Mouse (Mus musculus) midbrain, embryonic 11.5 days (tissue): ENCODE data around the gene Apopt1. TPM values are rescaled to one million over a fixed set of nuclear protein-coding genes. Genes with fewer than 3 reads are reported as not detected.
"Not testable (repeated sequence)": the region's sequence is repeated elsewhere in the genome, so short reads cannot be mapped to it uniquely, and the experiment has no call there.

Experiments
- ATAC-seq: fragments of 200-750 bp; cut with Nextera tagmentation; 2 replicates; pipeline ENCODE4 v1.8.0; 2017; ENCODE audit warnings: moderate TSS enrichment, moderate library complexity; ENCODE audit not compliant: low FRiP score
- DNase-seq: peaks from one replicate; pipeline ENCODE4 v3.0.0; 2015; ENCODE audit warnings: low spot score; ENCODE audit errors: missing footprints
- H3K27ac ChIP-seq: fragments of 300-500 bp; sonication (generic); 2 replicates; pipeline ENCODE4 v1.5.1; 2014; ENCODE audit warnings: low read depth, low read length
- H3K27me3 ChIP-seq: fragments of 300-500 bp; sonication (generic); 2 replicates; pipeline ENCODE4 v1.6.1; 2014; ENCODE audit warnings: mild to moderate bottlenecking, low read length, moderate library complexity, mixed read lengths; ENCODE audit not compliant: control insufficient read depth, insufficient read depth
- H3K36me3 ChIP-seq: fragments of 300-500 bp; sonication (generic); 2 replicates; pipeline ENCODE4 v1.6.1; 2014; ENCODE audit warnings: mild to moderate bottlenecking, low read length, moderate library complexity, mixed read lengths; ENCODE audit not compliant: control insufficient read depth, insufficient read depth
- H3K4me1 ChIP-seq: fragments of 300-500 bp; sonication (generic); 2 replicates; pipeline ENCODE4 v1.6.1; 2014; ENCODE audit warnings: low read length; ENCODE audit not compliant: control insufficient read depth, insufficient read depth
- H3K4me2 ChIP-seq: fragments of 300-500 bp; sonication (generic); 2 replicates; pipeline ENCODE4 v1.6.1; 2014; ENCODE audit warnings: mild to moderate bottlenecking, moderate library complexity
- H3K4me3 ChIP-seq: fragments of 300-500 bp; sonication (generic); 2 replicates; pipeline ENCODE4 v1.5.1; 2014; ENCODE audit warnings: low read depth, low read length
- H3K9ac ChIP-seq: fragments of 300-500 bp; sonication (generic); 2 replicates; pipeline ENCODE4 v1.6.1; 2014; ENCODE audit warnings: low read length
- H3K9me3 ChIP-seq: fragments of 300-500 bp; sonication (generic); 2 replicates; pipeline ENCODE4 v1.6.1; 2016; ENCODE audit warnings: low read length; ENCODE audit not compliant: control insufficient read depth
- WGBS: fragments of 180-500 bp; shearing (Covaris S2); extraction: QIAGEN DNeasy Blood & Tissue Kit; methylation state at CpG from one replicate; pipeline ENCODE4 v1.1.7; 2014; 5-methylcytosine and 5-hydroxymethylcytosine counted together
- polyA plus RNA-seq: library from polyadenylated mRNA; unstranded; fragments of >200 nt; fragmentation: Nextera tagmentation; extraction: Ambion mirVana; gene quantifications from 2 replicates; pipeline ENCODE4 v1.2.1, GENCODE M21; 2014

The Apopt1 gene
- polyA plus RNA-seq, 1 experiment from 2014 or later: 50.8 TPM

DNA sequence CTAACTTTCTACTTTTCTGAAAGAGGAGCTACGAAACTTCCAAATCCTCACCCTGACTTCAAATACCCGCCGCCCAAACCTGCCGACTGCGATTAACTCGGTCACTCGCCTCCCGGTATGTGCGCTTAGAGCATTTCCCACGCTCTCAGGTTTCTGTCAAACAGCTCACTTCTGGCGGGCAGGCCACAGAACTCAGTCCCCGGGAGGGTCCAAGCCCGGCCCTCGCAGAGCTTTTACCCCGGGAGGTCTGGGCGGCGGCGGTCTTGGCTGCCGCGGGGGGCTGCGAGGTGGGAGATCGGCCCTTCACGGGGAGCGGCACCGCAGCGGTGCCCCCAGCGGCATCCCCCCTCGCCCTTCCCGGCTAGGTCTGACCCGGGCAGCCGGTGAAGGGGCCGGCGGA is 585 bp upstream of the Apopt1 start:
- Histone ChIP-seq H3K4me3 (peak overlapping the region; percentile 98), H3K4me1 (peaks cover 12% of the 10 kb centered on the region), H3K9me3 (no peaks in the 10 kb centered on the region), H3K4me2 (peak overlapping the region; percentile 85), H3K36me3 (peaks cover 9% of the 10 kb centered on the region), H3K9ac (peak overlapping the region; percentile 94), H3K27ac (peak overlapping the region; percentile 66; the same call in 1 of the 2 replicates), H3K27me3 (no peaks in the 10 kb centered on the region)
- ATAC-seq (no peak), DNase-seq (peak; percentile 92)
- under 1% methylated on average over 30 of the region's 33 CpGs for WGBS

DNA sequence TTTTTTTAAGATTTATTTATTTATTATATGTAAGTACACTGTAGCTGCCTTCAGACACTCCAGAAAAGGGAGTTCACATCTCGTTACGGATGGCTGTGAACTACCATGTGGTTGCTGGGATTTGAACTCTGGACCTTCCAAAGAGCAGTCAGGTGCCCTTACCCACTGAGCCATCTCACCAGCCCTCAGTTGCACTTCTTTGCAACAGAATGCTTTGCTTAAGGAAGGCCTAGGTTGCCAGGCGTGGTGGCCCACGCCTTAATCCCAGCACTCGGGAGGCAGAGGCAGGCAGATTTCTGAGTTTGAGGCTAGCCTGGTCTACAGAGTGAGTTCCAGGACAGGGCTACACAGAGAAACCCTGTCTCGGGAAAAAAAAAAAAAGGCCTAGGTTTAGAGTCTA is 819 bp downstream of the Apopt1 start:
- not testable (repeated sequence) for H3K9me3 ChIP-seq, H3K27me3 ChIP-seq, ATAC-seq, H3K9ac ChIP-seq, DNase-seq, H3K27ac ChIP-seq, H3K36me3 ChIP-seq
- peak overlapping the region; percentile 98 for H3K4me3 ChIP-seq
- 85% methylated on average over 6 of the region's 6 CpGs for WGBS
- H3K4me1 ChIP-seq: peaks cover 12% of the 10 kb centered on the region
- H3K4me2 ChIP-seq: peak overlapping the region; percentile 85

DNA sequence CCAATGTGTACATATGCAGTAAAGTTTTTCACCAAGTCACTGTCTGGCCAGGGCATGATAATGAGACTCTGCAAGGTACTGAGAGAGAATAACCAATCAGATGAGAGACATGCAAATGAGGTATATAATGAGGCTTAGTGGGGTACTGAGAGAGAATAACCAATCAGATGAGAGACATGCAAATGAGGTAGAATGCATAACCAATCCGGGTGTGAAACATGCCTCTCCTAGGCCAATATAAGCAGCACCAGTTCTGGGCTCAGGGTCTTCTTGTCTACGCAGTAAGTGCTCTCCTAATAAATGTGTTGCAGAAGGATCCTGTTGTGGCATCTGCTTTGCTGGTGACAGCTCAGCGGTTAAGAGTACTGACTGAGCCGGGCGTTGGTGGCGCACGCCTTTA is 3.4 kb downstream of the Apopt1 start:
- H3K4me2 ChIP-seq: no peak overlapping the region
- H3K4me3 ChIP-seq: no peak overlapping the region
- no peaks in the 10 kb centered on the region for H3K27me3 ChIP-seq
- H3K36me3 ChIP-seq: no peaks in the 10 kb centered on the region
- DNase-seq: no peak
- no peak overlapping the region for H3K9ac ChIP-seq
- H3K4me1 ChIP-seq: peaks cover 11% of the 10 kb centered on the region
- H3K27ac ChIP-seq: no peak overlapping the region
- H3K9me3 ChIP-seq: no peaks in the 10 kb centered on the region
- no peak for ATAC-seq
- WGBS: 97% methylated on average over 7 of the region's 7 CpGs

DNA sequence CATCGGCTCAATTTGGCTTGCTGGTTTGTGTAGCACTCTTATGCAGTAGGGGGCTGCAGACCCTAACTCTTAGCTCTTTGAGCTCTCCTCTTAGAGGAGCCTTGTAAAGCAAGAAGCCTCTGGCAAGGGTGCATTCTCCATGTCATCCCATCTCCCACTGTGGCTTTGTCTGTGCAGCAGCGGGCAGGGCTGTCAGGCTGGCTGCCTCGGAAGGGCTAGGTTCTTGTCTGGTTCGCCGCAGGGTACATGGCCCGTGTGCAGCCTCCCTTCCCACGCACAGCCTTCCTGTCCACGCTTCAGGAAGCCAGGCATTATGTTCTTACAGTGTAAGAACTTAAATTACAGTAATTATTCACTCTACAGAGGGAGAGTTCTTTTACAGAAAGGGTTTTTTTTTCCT is 5.6 kb downstream of the Apopt1 start:
- Histone ChIP-seq H3K9ac (no peak overlapping the region), H3K36me3 (no peaks in the 10 kb centered on the region), H3K4me1 (peaks cover 4% of the 10 kb centered on the region; the same call in 1 of the 2 replicates), H3K9me3 (no peaks in the 10 kb centered on the region), H3K27me3 (no peaks in the 10 kb centered on the region), H3K27ac (no peak overlapping the region), H3K4me2 (no peak overlapping the region), H3K4me3 (no peak overlapping the region)
- WGBS: 39% methylated on average over 8 of the region's 8 CpGs
- ATAC-seq (no peak), DNase-seq (no peak)

DNA sequence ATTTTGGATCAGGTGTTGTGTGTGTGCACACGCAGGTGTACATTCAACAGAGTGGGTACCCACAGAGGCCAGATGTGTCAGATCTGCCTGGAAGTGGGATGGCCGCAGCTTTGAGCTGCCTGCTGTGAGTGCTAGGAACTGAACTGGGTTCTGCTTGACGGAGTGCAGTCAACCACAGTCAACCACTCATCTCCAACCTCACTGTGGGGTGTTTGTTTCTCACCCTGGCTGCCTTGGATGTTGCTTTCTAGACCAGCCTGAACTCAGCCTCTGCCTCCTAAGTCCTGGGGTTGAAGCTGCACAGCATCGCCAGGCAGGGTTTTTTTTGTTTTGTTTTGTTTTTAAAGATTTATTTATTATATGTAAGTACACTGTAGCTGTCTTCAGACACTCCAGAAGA is 7.2 kb downstream of the Apopt1 start:
- Histone ChIP-seq H3K9ac (no peak overlapping the region), H3K4me3 (no peak overlapping the region), H3K36me3 (no peaks in the 10 kb centered on the region), H3K4me1 (peaks cover 9% of the 10 kb centered on the region), H3K27me3 (no peaks in the 10 kb centered on the region), H3K27ac (no peak overlapping the region), H3K4me2 (no peak overlapping the region), H3K9me3 (no peaks in the 10 kb centered on the region)
- DNase-seq (no peak), ATAC-seq (no peak)
- WGBS: 76% methylated on average over 4 of the region's 4 CpGs

DNA sequence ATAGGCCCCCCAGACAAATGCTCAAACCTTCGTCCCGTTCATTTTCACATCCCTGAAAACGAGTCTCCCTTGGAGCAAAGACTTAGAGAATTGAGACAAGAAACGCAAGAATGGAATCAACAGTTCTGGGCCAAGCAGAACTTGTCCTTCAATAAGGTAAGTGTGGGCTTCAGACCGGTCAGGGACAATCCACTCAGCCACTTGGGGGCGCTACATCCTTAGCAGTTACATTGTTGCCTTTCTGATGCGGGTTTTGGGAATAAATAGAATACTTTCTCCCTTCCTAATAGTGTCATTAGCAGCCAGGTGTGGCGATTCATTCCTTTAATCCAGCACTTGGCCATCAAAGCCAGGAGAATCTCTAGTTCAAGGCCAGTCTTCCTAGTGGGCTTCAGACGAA is 9.6 kb downstream of the Apopt1 start:
- Histone ChIP-seq H3K36me3 (no peaks in the 10 kb centered on the region), H3K4me2 (no peak overlapping the region), H3K9me3 (no peaks in the 10 kb centered on the region), H3K9ac (no peak overlapping the region), H3K27ac (no peak overlapping the region), H3K4me3 (no peak overlapping the region), H3K27me3 (no peaks in the 10 kb centered on the region), H3K4me1 (peaks cover 13% of the 10 kb centered on the region)
- ATAC-seq (no peak), DNase-seq (no peak)
- WGBS: 74% methylated on average over 9 of the region's 9 CpGs

DNA sequence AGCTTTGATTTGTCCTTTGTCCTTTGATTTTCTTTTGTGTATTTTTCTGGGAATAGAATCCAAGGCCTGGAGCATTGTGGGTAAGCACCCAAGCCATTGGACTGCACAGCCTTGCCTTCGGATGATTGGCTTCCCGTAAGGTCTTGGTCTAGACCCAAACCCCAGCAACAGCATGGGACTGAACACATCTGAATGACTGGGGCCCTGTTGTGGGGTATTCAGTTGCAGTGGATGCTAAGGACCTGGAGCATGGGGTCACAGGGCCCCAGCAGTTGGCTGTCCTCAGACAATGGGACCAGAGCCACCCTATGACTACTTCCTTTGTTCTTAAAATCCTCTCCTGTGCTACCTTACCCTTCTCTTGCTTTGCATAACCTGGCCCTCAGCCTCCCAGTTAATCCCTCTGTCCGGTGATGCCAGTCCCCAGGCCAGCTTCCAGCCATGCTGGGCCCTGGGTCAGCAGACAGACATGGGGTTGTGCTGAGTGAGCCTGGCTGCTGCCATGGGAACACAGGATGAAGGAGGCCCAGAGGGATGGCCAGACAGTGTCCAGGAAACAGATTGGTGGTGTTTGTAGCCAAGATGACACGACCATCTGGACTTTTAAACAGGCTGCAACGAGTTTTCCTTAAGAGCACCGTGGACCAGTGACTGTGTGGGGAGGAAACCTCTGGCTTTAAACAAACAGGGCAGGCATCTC is 11.7 kb downstream of the Apopt1 start:
- Histone ChIP-seq H3K36me3 (no peaks in the 10 kb centered on the region), H3K4me3 (no peak overlapping the region), H3K9ac (peak overlapping the region; percentile 33; the same call in 1 of the 2 replicates), H3K27ac (peak overlapping the region; percentile 50), H3K27me3 (no peaks in the 10 kb centered on the region), H3K4me2 (no peak overlapping the region), H3K9me3 (no peaks in the 10 kb centered on the region), H3K4me1 (peaks cover 13% of the 10 kb centered on the region)
- WGBS: 27% methylated on average over 6 of the region's 6 CpGs
- DNase-seq: no peak
- peak; percentile 82 for ATAC-seq

DNA sequence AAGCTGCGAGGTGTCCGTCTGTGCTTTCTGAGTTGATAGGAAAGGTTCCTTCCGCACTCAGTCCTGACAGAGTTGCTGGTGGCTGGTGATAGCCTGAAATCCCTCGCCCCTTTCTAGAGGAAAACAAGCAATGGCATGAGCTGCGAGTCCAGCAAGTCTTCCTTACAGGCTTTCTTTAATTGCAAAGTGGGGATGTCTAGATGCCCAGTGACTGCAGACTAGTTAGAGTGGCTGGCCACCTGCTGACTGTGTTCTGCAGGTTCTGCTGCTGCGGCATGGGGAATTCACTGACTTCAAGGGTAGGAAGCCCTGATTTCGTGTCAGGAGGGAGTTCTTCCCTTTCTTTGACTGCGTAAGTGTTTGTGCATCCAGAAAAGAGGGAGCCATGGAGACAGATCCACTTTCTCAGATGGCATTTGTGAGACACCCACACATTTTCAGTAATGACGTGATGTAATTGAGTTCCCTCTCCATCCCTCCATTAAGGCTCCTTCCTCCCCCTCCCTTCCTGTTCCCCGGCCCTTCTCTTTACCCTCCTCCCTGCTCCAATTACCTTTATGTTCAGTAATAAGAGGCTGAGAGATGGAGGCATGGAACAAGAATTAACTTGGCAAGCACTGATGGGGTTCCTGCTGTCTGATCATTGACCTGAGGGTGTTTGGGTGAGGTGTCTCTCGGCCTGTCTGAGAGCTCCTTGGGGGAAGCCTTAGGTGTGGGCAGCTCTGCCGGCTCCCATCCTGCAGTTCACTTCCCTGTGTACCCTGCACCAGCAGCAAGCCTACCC is 12.5 kb downstream of the Apopt1 start:
- no peaks in the 10 kb centered on the region for H3K36me3 ChIP-seq
- H3K27ac ChIP-seq: peak overlapping the region; percentile 50
- H3K9me3 ChIP-seq: no peaks in the 10 kb centered on the region
- H3K4me1 ChIP-seq: peaks cover 13% of the 10 kb centered on the region
- no peak overlapping the region for H3K9ac ChIP-seq
- no peak overlapping the region for H3K4me3 ChIP-seq
- 67% methylated on average over 12 of the region's 12 CpGs for WGBS
- H3K27me3 ChIP-seq: no peaks in the 10 kb centered on the region
- ATAC-seq (no peak), DNase-seq (no peak)
- no peak overlapping the region for H3K4me2 ChIP-seq

DNA sequence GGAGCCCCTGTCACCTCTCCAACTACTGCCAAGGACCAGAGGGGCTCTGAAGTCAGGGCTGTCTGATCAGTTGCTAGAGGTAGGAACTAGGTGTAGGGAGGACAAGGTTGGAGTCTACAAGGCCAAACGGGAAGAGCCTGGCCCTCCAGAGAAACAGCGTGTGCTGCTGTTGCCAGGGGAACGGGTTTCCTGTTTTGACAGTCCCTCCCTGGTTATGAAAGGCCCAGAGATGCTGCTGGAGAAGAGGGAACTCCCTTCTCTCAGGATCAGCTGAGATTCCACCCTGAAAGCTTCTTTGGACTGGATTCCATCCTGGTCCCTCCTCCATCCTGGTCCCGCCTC is 13.0 kb downstream of the Apopt1 start:
- no peaks in the 10 kb centered on the region for H3K9me3 ChIP-seq
- H3K36me3 ChIP-seq: no peaks in the 10 kb centered on the region
- WGBS: 72% methylated on average over 4 of the region's 4 CpGs
- H3K9ac ChIP-seq: no peak overlapping the region
- H3K4me3 ChIP-seq: no peak overlapping the region
- no peaks in the 10 kb centered on the region for H3K27me3 ChIP-seq
- ATAC-seq (no peak), DNase-seq (no peak)
- H3K27ac ChIP-seq: no peak overlapping the region
- H3K4me2 ChIP-seq: no peak overlapping the region
- H3K4me1 ChIP-seq: peaks cover 13% of the 10 kb centered on the region
